ENCODE assay signal across 8 mouse cellular contexts in the genomic region with DNA sequence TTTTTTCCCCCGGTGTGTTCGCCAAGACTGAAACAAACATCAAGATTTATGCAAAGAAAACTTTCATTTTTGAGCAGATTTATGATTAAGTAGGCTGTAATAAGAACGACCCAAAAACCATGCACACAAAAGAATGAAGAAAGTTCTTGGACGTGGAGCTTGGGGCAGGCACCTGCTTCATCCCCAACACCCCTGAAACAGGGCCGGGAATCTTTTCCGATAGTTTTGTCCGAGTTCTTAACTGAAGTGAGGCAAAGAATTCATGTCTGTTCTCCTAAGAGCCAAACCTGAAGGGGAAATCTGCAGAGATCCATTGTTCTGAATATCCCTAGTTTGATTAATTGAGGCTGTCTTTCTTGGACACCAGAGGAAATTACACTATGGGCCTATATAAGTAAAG. TPM values are rescaled to one million over a fixed set of nuclear protein-coding genes. Genes with fewer than 3 reads are reported as not detected.
DNase-seq lines count a peak whose midpoint lies in the region; ATAC-seq and TF ChIP-seq lines count a peak whose summit lies in the region.

No protein-coding gene starts in this region.

- H3K27ac ChIP-seq in heart, embryonic 11.5 days (ENCODE audit: low read depth, low read length), result no peak overlapping the region
- H3K27ac ChIP-seq in ES-Bruce4 (ENCODE audit: insufficient read depth, low read length) (no peak overlapping the region), macrophage (no peak overlapping the region)
- H3K27ac ChIP-seq in hindbrain, embryonic 12.5 days, result 0 out of 2 replicates have a peak overlapping the region, but pooled peaks have one; percentile 7

- no peak for ATAC-seq in heart, embryonic 11.5 days (replicated peaks; ENCODE audit: insufficient number of reproducible peaks, low FRiP score, low TSS enrichment)
- no peak for ATAC-seq in hindbrain, embryonic 12.5 days (ENCODE audit: low FRiP score)

- H3K4me1 ChIP-seq in heart, embryonic 11.5 days (ENCODE audit: control insufficient read depth, insufficient read depth, low read length), result peaks cover 53% of the 10 kb centered on the region
- no peaks in the 10 kb centered on the region for H3K4me1 ChIP-seq in ES-Bruce4 (ENCODE audit: control insufficient read depth, insufficient read depth, low read length)
- peaks cover 18% of the 10 kb centered on the region for H3K4me1 ChIP-seq in hindbrain, embryonic 12.5 days

- H3K79me2 ChIP-seq in macrophage (ENCODE audit: inconsistent target), result no peaks in the 10 kb centered on the region; the same call in 1 of the 2 replicates

- H3K27me3 ChIP-seq in heart, embryonic 11.5 days (ENCODE audit: control insufficient read depth, insufficient read depth, low read length), result no peaks in the 10 kb centered on the region
- H3K27me3 ChIP-seq in ES-Bruce4 (ENCODE audit: control insufficient read depth, insufficient read depth, low read length, poor library complexity, severe bottlenecking), result no peaks in the 10 kb centered on the region
- H3K27me3 ChIP-seq in hindbrain, embryonic 12.5 days, result no peaks in the 10 kb centered on the region

- no peak for TF ChIP-seq POLR2A in ES-Bruce4 (IDR thresholded peaks at IDR 0.05; ENCODE audit: insufficient read depth, low read length)

- peak overlapping the region; percentile 72 for H3K4me2 ChIP-seq in heart, embryonic 11.5 days
- peak overlapping the region; percentile 66 for H3K4me2 ChIP-seq in hindbrain, embryonic 12.5 days (replicated peaks)

- H3K4me3 ChIP-seq in heart, embryonic 11.5 days (ENCODE audit: low read depth, low read length), result peak overlapping the region; percentile 82
- H3K4me3 ChIP-seq in ES-Bruce4 (ENCODE audit: low read depth, low read length), result no peak overlapping the region
- peak overlapping the region; percentile 82 for H3K4me3 ChIP-seq in hindbrain, embryonic 12.5 days
- peak overlapping the region; percentile 78 for H3K4me3 ChIP-seq in macrophage (ENCODE audit: inconsistent target)

- TF ChIP-seq EP300 in ES-Bruce4 (IDR thresholded peaks at IDR 0.05; ENCODE audit: insufficient read depth, low read depth, low read length), result no peak

- no peaks in the 10 kb centered on the region for H3K36me3 ChIP-seq in heart, embryonic 11.5 days (ENCODE audit: control insufficient read depth, insufficient read depth, low read length)
- no peaks in the 10 kb centered on the region for H3K36me3 ChIP-seq in ES-Bruce4 (ENCODE audit: control insufficient read depth, insufficient read depth, low read length, poor library complexity, severe bottlenecking)
- 0 out of 2 replicates have a peak, but pooled peaks cover 5% of the 10 kb centered on the region for H3K36me3 ChIP-seq in hindbrain, embryonic 12.5 days
- no peaks in the 10 kb centered on the region for H3K36me3 ChIP-seq in macrophage (ENCODE audit: inconsistent target)

- DNase-seq in heart, adult 11 months, result no peak
- no peak for DNase-seq in embryo, embryonic 10 days (ENCODE audit: low spot score)
- DNase-seq in adrenal gland, postnatal 25 days, result no peak
- no peak for DNase-seq in urinary bladder, postnatal 14 days (ENCODE audit: low spot score)

- WGBS in heart, embryonic 11.5 days (ENCODE audit: insufficient replicate concordance), result 62% methylated on average over 7 of the region's 7 CpGs
- WGBS in hindbrain, embryonic 12.5 days, result 77% methylated on average over 7 of the region's 7 CpGs
- WGBS in macrophage (ENCODE audit: missing documents), result 59% methylated on average over 7 of the region's 7 CpGs

- TF ChIP-seq CTCF in ES-Bruce4 (IDR thresholded peaks at IDR 0.05; ENCODE audit: low read depth, low read length), result no peak

- H3K9me3 ChIP-seq in heart, embryonic 11.5 days (replicated peaks; ENCODE audit: control insufficient read depth, low read length), result no peaks in the 10 kb centered on the region
- no peaks in the 10 kb centered on the region for H3K9me3 ChIP-seq in ES-Bruce4 (replicated peaks; ENCODE audit: control insufficient read depth, insufficient read depth, low read length, poor library complexity, severe bottlenecking)
- no peaks in the 10 kb centered on the region for H3K9me3 ChIP-seq in hindbrain, embryonic 12.5 days (replicated peaks)

- H3K9ac ChIP-seq in heart, embryonic 11.5 days (ENCODE audit: low read depth, low read length), result no peak overlapping the region
- H3K9ac ChIP-seq in ES-Bruce4 (ENCODE audit: low read depth, poor library complexity, severe bottlenecking), result peak overlapping the region; percentile 82
- H3K9ac ChIP-seq in hindbrain, embryonic 12.5 days, result no peak overlapping the region

RNA-seq across cellular contexts. Expression of a gene that starts 1.1 kb away (rescaled TPM):
- polyA plus RNA-seq in heart, embryonic 11.5 days (2014; fragmentation: Nextera tagmentation; extraction: Ambion mirVana), result 6.6 and 6.9 TPM in 2 replicates
- polyA plus RNA-seq in ES-Bruce4 (2011; ENCODE audit: insufficient read depth, insufficient read length, low read depth, missing spikeins), result 11.0 and 11.7 TPM in 2 replicates
- polyA plus RNA-seq in hindbrain, embryonic 12.5 days (2016; fragmentation: Nextera tagmentation; extraction: Ambion mirVana), result 12.2 and 12.7 TPM in 2 replicates
- 10 to 100 TPM in 19 of 26 experiments, 1 to 10 TPM in 7; 5.7 to 31.9 (median 21.9) TPM for total RNA-seq in macrophage (2018; cell fraction: chromatin; rRNA removed)
- 1 to 10 TPM; 2.8 to 9.0 (median 7.3) TPM for total RNA-seq in macrophage (2018; cell fraction: cytosol; rRNA removed)
- total RNA-seq in macrophage (2018; cell fraction: nucleus; rRNA removed), result 10 to 100 TPM in 16 of 26 experiments, 1 to 10 TPM in 10; 2.8 to 30.2 (median 13.1) TPM
- 6.4 to 13.5 TPM (median 7.1 TPM) in 3 replicates for polyA plus RNA-seq in macrophage (2018)
- total RNA-seq in adrenal gland, postnatal 25 days (2021), result 16.1 and 18.0 TPM in 2 replicates

RNA-seq across cellular contexts. Expression of a gene that starts 20.1 kb away (rescaled TPM):
- polyA plus RNA-seq in heart, embryonic 11.5 days (2014; fragmentation: Nextera tagmentation; extraction: Ambion mirVana), result 38.8 and 44.0 TPM in 2 replicates
- polyA plus RNA-seq in ES-Bruce4 (2011; ENCODE audit: insufficient read depth, insufficient read length, low read depth, missing spikeins) (0.90 and 1.0 TPM in 2 replicates), macrophage (2018) (not detected in 3 replicates)
- 6.9 and 7.3 TPM in 2 replicates for polyA plus RNA-seq in hindbrain, embryonic 12.5 days (2016; fragmentation: Nextera tagmentation; extraction: Ambion mirVana)
- under 1 TPM in 2 of 26 experiments, not detected in 24; 0.31 to 0.73 TPM for total RNA-seq in macrophage (2018; cell fraction: chromatin; rRNA removed)
- total RNA-seq in macrophage (2018; cell fraction: cytosol; rRNA removed), result not detected
- under 1 TPM in 1 of 26 experiments, not detected in 25; 0.17 TPM for total RNA-seq in macrophage (2018; cell fraction: nucleus; rRNA removed)
- 104 and 106 TPM in 2 replicates for total RNA-seq in adrenal gland, postnatal 25 days (2021)
